Mouse (Mus musculus) monocyte, adult 2 months (primary cell): ENCODE measurements at regions not wholly inside any gene's neighbourhood (a gene's known extent, or its start where the extent isn't known, plus 50 kb on each side); places are given as distances from the start of the nearest gene placed in this dataset.

Experiments
- DNase-seq, 2 experiments: peaks; one replicate each; pipeline ENCODE4 v3.0.0; 2022; ENCODE audit warnings: low spot score in 2 of 2, low read depth in 1 of 2

DNA sequence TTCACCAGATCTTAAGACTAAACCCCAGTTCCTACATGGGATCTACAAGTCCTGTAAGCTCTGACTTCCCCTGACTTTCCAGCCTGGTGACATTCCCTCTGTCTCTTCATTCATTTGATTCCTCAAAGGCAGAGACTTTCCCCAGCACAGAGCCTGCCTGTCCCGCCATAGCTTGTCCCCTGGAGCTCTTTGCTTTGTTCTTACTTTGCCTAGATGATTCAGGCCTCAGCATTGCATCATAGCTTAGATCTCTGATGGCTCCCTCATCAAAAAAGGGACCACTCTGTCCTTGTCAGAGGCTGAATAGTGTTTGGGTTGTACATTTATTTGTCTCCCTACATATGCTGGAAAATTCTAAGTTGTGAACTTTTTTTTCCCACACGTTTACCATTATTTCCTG, 57.6 kb upstream of the Exoc6 start:
- no peak for DNase-seq

DNA sequence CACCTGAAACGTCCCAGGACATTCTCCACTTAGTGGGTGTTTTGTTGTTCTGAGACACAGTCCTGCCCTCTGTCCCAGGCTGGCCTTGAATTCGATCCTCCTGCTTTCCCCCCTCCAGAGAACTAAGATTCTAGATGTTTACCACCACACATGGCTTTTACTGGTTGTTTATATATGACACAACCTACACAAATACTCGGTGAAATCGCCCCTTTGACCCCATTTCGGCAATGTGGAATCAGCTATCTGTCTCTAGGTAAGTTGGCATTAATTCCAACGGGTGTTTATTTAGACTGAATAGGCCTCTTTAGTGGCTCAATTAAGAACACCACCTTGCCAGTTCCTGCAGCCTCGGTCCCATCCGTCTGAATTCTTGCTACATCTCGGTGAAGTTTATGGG, 56.8 kb upstream of the Exoc6 start:
- no peak for DNase-seq

DNA sequence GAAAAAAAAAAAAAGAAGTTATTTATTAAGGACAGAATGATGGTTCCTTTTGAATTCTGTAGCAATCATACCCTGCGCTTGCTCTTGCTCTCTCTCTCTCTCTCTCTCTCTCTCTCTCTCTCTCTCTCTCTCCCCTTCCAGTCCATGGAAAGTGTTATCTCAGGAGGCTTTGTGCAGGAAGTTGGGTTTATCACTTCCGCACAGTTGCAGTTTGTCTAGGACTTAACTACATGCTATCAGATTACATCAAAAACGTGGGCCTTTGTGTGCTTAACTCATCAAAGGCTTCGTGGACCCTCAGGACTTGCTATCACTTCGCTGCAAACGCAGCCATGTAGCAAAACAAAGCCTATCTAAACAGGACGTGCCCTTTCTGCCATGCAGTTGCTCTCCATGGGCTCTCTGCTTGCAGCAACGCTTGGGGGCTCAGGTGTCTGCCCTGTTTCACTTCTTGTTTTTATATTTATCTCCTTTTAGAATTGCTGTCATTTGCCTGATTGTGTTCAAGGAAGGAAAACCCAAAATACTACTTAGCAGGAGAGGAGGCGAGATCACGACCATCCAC, 56.2 kb upstream of the Exoc6 start:
- no peak for DNase-seq

DNA sequence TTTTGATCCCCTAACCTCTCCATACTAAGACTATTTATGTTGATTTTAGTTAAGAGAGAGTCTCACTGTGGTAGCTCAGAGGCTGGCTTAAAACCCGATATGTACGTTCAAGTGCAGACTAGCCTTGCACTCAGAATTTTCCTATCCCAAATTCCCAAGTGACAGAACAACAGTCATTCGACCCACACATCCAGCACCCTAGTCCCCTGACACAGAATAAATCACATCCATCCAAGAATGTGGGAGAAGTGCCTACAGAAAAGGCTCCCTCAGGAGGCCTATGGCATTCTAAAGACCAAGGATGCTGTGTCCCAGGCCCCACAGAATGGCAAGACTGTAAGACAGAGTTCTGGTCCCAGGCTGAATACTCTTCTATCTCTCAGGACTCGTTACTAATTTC, 55.4 kb upstream of the Exoc6 start:
- no peak for DNase-seq

DNA sequence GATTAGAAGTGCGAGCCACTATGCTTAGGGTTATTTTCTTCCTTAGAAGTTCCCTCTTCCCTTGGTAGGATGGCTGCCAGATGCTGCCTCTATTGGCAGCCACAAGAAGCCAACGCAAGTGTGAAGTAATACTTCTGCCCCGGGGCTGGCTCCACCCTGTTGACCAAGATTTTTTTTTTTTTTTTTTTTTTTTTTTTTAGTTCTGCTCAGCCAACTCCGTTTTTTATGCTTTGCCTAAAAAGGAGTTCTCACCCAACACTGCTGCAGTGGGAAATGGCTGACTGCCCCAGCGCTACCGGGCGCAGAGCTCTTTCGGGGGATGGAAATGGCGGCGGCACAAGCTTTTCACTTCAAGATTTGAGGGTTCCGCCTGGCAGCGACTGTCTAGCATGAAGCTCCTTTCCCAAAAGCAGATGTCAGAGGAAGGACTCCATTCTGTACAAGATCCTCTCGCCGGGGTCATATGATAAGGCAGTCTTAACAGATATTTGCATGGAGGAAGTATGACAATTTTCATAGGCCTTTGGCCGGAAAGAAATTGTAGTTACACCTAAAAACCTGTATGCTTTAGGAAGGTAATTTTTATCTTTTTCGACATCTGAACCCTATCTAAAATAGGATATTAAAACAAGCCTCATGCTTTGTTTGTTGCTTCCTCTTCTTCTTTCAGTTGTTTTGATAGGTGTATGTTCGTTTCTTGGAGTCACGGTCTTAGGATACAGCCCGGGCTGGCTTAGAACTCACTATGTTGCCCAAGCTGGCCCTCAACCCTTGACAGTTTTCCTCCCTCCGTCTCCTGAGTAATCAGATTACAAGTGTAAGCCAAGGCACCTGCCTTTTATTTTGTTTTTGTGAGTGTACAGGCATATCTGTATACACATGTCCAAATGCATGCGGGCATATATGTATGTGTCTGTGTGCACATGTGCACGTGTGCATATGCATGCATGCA, 54.6 kb upstream of the Exoc6 start:
- DNase-seq: peak; percentile 61 to 79

DNA sequence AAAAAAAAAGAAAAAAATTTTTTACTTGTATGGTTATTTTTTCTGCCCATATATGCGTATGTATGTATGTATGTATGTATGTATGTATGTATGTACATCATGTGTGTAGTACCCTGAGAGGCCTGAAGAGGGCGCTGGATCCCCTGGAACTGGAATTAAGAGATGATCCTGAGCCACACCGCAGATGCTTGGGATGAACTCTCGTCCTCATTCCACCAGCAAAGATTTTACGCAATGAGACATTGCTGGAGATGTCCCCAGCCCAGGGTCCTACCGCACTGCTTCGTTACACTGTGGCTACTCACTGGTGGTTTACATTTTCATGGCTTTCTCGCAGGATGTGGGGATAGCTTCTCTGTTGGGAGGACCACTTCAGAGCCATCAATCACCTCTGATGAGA, 53.5 kb upstream of the Exoc6 start:
- DNase-seq: no peak

DNA sequence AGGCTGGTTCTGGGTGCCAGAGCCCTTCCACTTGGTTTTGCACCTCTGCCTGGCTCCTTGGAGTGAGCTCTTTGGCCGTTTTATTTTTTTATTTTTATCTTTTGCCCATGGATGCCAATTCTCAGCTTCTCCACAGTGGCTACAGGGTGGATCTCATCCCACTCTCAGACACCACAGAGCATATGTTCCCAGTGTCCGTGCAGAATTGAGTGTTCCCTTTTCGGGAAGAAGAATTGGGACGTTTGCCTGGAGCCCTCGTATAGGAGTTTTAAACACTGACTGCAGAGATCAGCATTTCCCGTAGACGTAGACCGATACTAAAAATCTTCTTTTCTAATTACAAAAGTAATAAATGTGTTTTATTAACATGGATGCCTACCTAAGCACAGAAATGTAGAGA, 53.1 kb upstream of the Exoc6 start:
- DNase-seq: no peak

DNA sequence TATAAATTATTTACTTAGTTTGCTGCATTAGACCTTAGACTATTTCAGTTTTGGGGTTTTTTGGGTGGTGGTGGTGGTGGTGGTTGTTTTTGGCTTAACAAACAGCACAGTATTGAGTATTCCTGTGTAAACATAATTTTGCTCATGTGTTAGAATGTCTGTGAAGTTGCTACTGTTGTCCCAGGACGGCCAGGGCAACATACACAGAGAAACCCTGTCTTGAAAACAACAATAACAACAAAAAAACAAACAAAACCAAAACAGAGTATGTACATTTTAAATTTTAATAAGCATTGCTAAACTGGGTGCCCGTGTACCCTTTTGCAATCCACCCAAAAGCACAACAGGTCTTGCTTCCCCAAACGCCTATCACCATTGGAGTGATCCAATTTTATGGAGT, 51.8 kb upstream of the Exoc6 start:
- no peak for DNase-seq
